Mouse (Mus musculus): ENCODE data around the gene Letmd1. TPM values are rescaled to one million over a fixed set of nuclear protein-coding genes. Genes with fewer than 3 reads are reported as not detected.
A peak's percentile ranks its signal among the peaks of the same experiment; 100 is the strongest.
"Not testable (repeated sequence)": the region's sequence is repeated elsewhere in the genome, so short reads cannot be mapped to it uniquely, and the experiment has no call there.

The Letmd1 gene
- polyA plus RNA-seq, 1 experiment = 26.1 TPM

- no peaks in the 10 kb centered on the region for H3K27me3 ChIP-seq (ENCODE audit: control insufficient read depth, insufficient read depth, low read length)
- WGBS = 79% methylated on average over 4 of the region's 4 CpGs
- TF ChIP-seq POLR2A (IDR thresholded peaks at IDR 0.05; ENCODE audit: low read depth, low read length) (no peak), CTCF (IDR thresholded peaks at IDR 0.05; ENCODE audit: extremely low read depth, insufficient read length, insufficient replicate concordance, low read depth, low read length) (no peak)
- no peaks in the 10 kb centered on the region for H3K4me1 ChIP-seq (ENCODE audit: control insufficient read depth, insufficient read depth, insufficient read length, low read length)
- peaks cover 63% of the 10 kb centered on the region for H3K36me3 ChIP-seq (ENCODE audit: control insufficient read depth, insufficient read depth, low read length)
- no peak overlapping the region for H3K27ac ChIP-seq (ENCODE audit: insufficient read depth, low read depth, low read length)
- no peak overlapping the region for H3K4me3 ChIP-seq (ENCODE audit: low read depth, low read length)
These were observed 10.1 kb downstream of the Letmd1 start for GRCm38 (mm10) chr15:100478925-100479324.

- 86% methylated on average over 3 of the region's 3 CpGs for WGBS
- no peak overlapping the region for H3K4me3 ChIP-seq (ENCODE audit: low read depth, low read length)
- no peaks in the 10 kb centered on the region for H3K4me1 ChIP-seq (ENCODE audit: control insufficient read depth, insufficient read depth, insufficient read length, low read length)
- TF ChIP-seq POLR2A (IDR thresholded peaks at IDR 0.05; ENCODE audit: low read depth, low read length) (no peak), CTCF (IDR thresholded peaks at IDR 0.05; ENCODE audit: extremely low read depth, insufficient read length, insufficient replicate concordance, low read depth, low read length) (no peak)
- H3K27ac ChIP-seq (ENCODE audit: insufficient read depth, low read depth, low read length) = no peak overlapping the region
- no peaks in the 10 kb centered on the region for H3K27me3 ChIP-seq (ENCODE audit: control insufficient read depth, insufficient read depth, low read length)
- peaks cover 16% of the 10 kb centered on the region for H3K36me3 ChIP-seq (ENCODE audit: control insufficient read depth, insufficient read depth, low read length)
These were observed 16.8 kb downstream of the Letmd1 start for GRCm38 (mm10) chr15:100485576-100485975.

- 93% methylated on average over 7 of the region's 7 CpGs for WGBS
These were observed 17.6 kb downstream of the Letmd1 start for GRCm38 (mm10) chr15:100486450-100486849.

GRCm38 (mm10) chr15:100487050-100487449 is 18.2 kb downstream of the Letmd1 start:
- 85% methylated on average over 2 of the region's 2 CpGs for WGBS
- Histone ChIP-seq H3K4me1 (ENCODE audit: control insufficient read depth, insufficient read depth, insufficient read length, low read length) (no peaks in the 10 kb centered on the region; the same call in 1 of the 2 replicates), H3K4me3 (ENCODE audit: low read depth, low read length) (no peak overlapping the region), H3K27ac (ENCODE audit: insufficient read depth, low read depth, low read length) (no peak overlapping the region), H3K36me3 (ENCODE audit: control insufficient read depth, insufficient read depth, low read length) (peaks cover 6% of the 10 kb centered on the region), H3K27me3 (ENCODE audit: control insufficient read depth, insufficient read depth, low read length) (no peaks in the 10 kb centered on the region)
- TF ChIP-seq CTCF (IDR thresholded peaks at IDR 0.05; ENCODE audit: extremely low read depth, insufficient read length, insufficient replicate concordance, low read depth, low read length) = no peak
- no peak for TF ChIP-seq POLR2A (IDR thresholded peaks at IDR 0.05; ENCODE audit: low read depth, low read length)

More at GRCm38 (mm10) chr15:100486450-100486849, 17.6 kb downstream of the Letmd1 start:
- H3K4me3 ChIP-seq (ENCODE audit: low read depth, low read length) = no peak overlapping the region
- no peaks in the 10 kb centered on the region for H3K27me3 ChIP-seq (ENCODE audit: control insufficient read depth, insufficient read depth, low read length)
- peaks cover 10% of the 10 kb centered on the region for H3K36me3 ChIP-seq (ENCODE audit: control insufficient read depth, insufficient read depth, low read length)
- TF ChIP-seq POLR2A (IDR thresholded peaks at IDR 0.05; ENCODE audit: low read depth, low read length) (no peak), CTCF (IDR thresholded peaks at IDR 0.05; ENCODE audit: extremely low read depth, insufficient read length, insufficient replicate concordance, low read depth, low read length) (no peak)
- no peak overlapping the region for H3K27ac ChIP-seq (ENCODE audit: insufficient read depth, low read depth, low read length)
- no peaks in the 10 kb centered on the region for H3K4me1 ChIP-seq (ENCODE audit: control insufficient read depth, insufficient read depth, insufficient read length, low read length)

GRCm38 (mm10) chr15:100488297-100488696 is 19.5 kb downstream of the Letmd1 start:
- H3K27me3 ChIP-seq (ENCODE audit: control insufficient read depth, insufficient read depth, low read length); H3K4me1 ChIP-seq (ENCODE audit: control insufficient read depth, insufficient read depth, insufficient read length, low read length); H3K36me3 ChIP-seq (ENCODE audit: control insufficient read depth, insufficient read depth, low read length); H3K27ac ChIP-seq (ENCODE audit: insufficient read depth, low read depth, low read length); H3K4me3 ChIP-seq (ENCODE audit: low read depth, low read length): not testable (repeated sequence)
- 74% methylated on average over 1 of the region's 1 CpGs for WGBS

- Histone ChIP-seq H3K4me3 (ENCODE audit: low read depth, low read length) (no peak overlapping the region), H3K27me3 (ENCODE audit: control insufficient read depth, insufficient read depth, low read length) (no peaks in the 10 kb centered on the region), H3K4me1 (ENCODE audit: control insufficient read depth, insufficient read depth, insufficient read length, low read length) (peaks cover 1% of the 10 kb centered on the region; the same call in 1 of the 2 replicates), H3K36me3 (ENCODE audit: control insufficient read depth, insufficient read depth, low read length) (no peaks in the 10 kb centered on the region; the same call in 1 of the 2 replicates), H3K27ac (ENCODE audit: insufficient read depth, low read depth, low read length) (no peak overlapping the region)
- 92% methylated on average over 15 of the region's 15 CpGs for WGBS
- no peak for TF ChIP-seq CTCF (IDR thresholded peaks at IDR 0.05; ENCODE audit: extremely low read depth, insufficient read length, insufficient replicate concordance, low read depth, low read length)
These were observed 20.4 kb downstream of the Letmd1 start for GRCm38 (mm10) chr15:100489263-100489662.

- Histone ChIP-seq H3K27ac (ENCODE audit: insufficient read depth, low read depth, low read length) (no peak overlapping the region), H3K4me3 (ENCODE audit: low read depth, low read length) (no peak overlapping the region), H3K27me3 (ENCODE audit: control insufficient read depth, insufficient read depth, low read length) (no peaks in the 10 kb centered on the region), H3K4me1 (ENCODE audit: control insufficient read depth, insufficient read depth, insufficient read length, low read length) (peaks cover 8% of the 10 kb centered on the region; the same call in 1 of the 2 replicates), H3K36me3 (ENCODE audit: control insufficient read depth, insufficient read depth, low read length) (no peaks in the 10 kb centered on the region)
- 44% methylated on average over 9 of the region's 9 CpGs for WGBS
- TF ChIP-seq CTCF (IDR thresholded peaks at IDR 0.05; ENCODE audit: extremely low read depth, insufficient read length, insufficient replicate concordance, low read depth, low read length) (no peak), POLR2A (IDR thresholded peaks at IDR 0.05; ENCODE audit: low read depth, low read length) (no peak)
These were observed 23.1 kb downstream of the Letmd1 start for GRCm38 (mm10) chr15:100491966-100492365.

GRCm38 (mm10) chr15:100494647-100495046 is 25.8 kb downstream of the Letmd1 start:
- no peak for TF ChIP-seq CTCF (IDR thresholded peaks at IDR 0.05; ENCODE audit: extremely low read depth, insufficient read length, insufficient replicate concordance, low read depth, low read length)
- TF ChIP-seq POLR2A (IDR thresholded peaks at IDR 0.05; ENCODE audit: low read depth, low read length) = no peak
- Histone ChIP-seq H3K4me1 (ENCODE audit: control insufficient read depth, insufficient read depth, insufficient read length, low read length) (peaks cover 8% of the 10 kb centered on the region; the same call in 1 of the 2 replicates), H3K4me3 (ENCODE audit: low read depth, low read length) (peak overlapping the region; percentile 96), H3K36me3 (ENCODE audit: control insufficient read depth, insufficient read depth, low read length) (no peaks in the 10 kb centered on the region), H3K27ac (ENCODE audit: insufficient read depth, low read depth, low read length) (no peak overlapping the region), H3K27me3 (ENCODE audit: control insufficient read depth, insufficient read depth, low read length) (no peaks in the 10 kb centered on the region)
- under 1% methylated on average over 26 of the region's 29 CpGs for WGBS
